In the genomic region with DNA sequence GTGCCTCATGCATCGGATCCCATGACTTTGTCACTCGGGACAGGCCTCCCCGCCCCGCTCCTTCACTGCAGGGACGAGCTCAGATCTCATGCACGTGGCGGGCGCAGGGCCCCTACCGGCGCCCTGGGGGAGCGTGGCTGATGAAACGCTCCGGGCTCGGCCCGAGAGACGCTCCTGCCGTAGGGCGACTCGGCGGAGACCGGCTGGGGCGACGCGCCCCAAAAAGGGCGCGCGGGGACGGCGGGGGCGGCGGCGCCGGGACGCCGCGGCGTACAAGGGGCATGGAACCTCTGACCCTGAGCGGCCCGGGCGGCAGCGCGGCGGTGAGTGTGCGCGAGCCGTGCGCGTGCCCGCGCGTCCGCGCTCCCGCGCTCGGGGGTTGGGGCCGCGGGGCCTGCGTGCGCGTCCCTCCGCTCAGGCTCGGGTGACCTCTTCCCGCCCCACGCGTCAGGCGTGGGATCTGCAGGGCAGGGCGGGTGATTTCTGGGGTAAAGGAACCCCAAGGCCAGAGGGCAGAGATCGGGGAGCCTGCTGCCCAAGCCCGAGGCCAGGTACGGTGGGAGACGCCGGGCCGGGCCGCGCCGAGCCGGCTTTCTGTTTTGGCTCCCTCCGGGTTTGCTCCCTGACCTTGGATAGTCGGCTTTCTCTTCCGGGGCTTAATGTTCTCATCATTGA, we compare ENCODE assay signal across 8 mouse cellular contexts. TPM values are rescaled to one million over a fixed set of nuclear protein-coding genes. Genes with fewer than 3 reads are reported as not detected.
DNase-seq lines count a peak whose midpoint lies in the region; ATAC-seq and TF ChIP-seq lines count a peak whose summit lies in the region.

A gene (plus strand): TSS at position 375 of the 675 bp plus-strand sequence.

- H3K9me3 ChIP-seq in embryonic facial prominence, embryonic 15.5 days (replicated peaks): no peaks in the 10 kb centered on the region
- no peaks in the 10 kb centered on the region for H3K9me3 ChIP-seq in liver, embryonic 12.5 days (replicated peaks)

- peak within 1 kb of the TSS; percentile 44 for H3ac ChIP-seq in myocyte (ENCODE audit: control insufficient read depth, insufficient read length)

- peaks cover 19% of the 10 kb centered on the region for H3K4me1 ChIP-seq in bone marrow, adult 2 months (ENCODE audit: control insufficient read depth, insufficient read depth, low read length)
- H3K4me1 ChIP-seq in embryonic facial prominence, embryonic 15.5 days: peaks cover 36% of the 10 kb centered on the region
- peaks cover 63% of the 10 kb centered on the region for H3K4me1 ChIP-seq in liver, embryonic 12.5 days

- under 1% methylated on average over 76 of the region's 81 CpGs for WGBS in bone marrow, adult 2 months
- WGBS in embryonic facial prominence, embryonic 15.5 days: under 1% methylated on average over 81 of the region's 81 CpGs
- under 1% methylated on average over 79 of the region's 81 CpGs for WGBS in liver, embryonic 12.5 days (ENCODE audit: insufficient replicate concordance)

- peak within 1 kb of the TSS; percentile 79 for H3K4me2 ChIP-seq in embryonic facial prominence, embryonic 15.5 days (replicated peaks)
- H3K4me2 ChIP-seq in liver, embryonic 12.5 days: peak within 1 kb of the TSS; percentile 83
- H3K4me2 ChIP-seq in myocyte (ENCODE audit: low read depth): peak within 1 kb of the TSS; percentile 98

- peak within 1 kb of the TSS; percentile 79 for H3K4me3 ChIP-seq in bone marrow, adult 2 months (replicated peaks; ENCODE audit: control insufficient read depth, low read depth, low read length)
- peak within 1 kb of the TSS; percentile 68 for H3K4me3 ChIP-seq in embryonic facial prominence, embryonic 15.5 days (replicated peaks)
- peak within 1 kb of the TSS; percentile 73 for H3K4me3 ChIP-seq in liver, embryonic 12.5 days
- peak within 1 kb of the TSS; percentile 42 for H3K4me3 ChIP-seq in myocyte

- H3K9ac ChIP-seq in embryonic facial prominence, embryonic 15.5 days: peak within 1 kb of the TSS; percentile 69
- H3K9ac ChIP-seq in liver, embryonic 12.5 days: peak within 1 kb of the TSS; percentile 77

- DNase-seq in CD4-positive helper T cell, adult 2 months (ENCODE audit: low read depth, low spot score): peak; percentile 87
- peak; percentile 86 for DNase-seq in heart, adult 9 months (ENCODE audit: low spot score in 2 of 2)
- peak; percentile 78 for DNase-seq in kidney, adult 9 months
- DNase-seq in spleen, postnatal 4 days (ENCODE audit: low spot score in 2 of 2): peak; percentile 72 to 88

- no peaks in the 10 kb centered on the region for H3K36me3 ChIP-seq in embryonic facial prominence, embryonic 15.5 days
- H3K36me3 ChIP-seq in liver, embryonic 12.5 days: peaks cover 15% of the 10 kb centered on the region
- peaks cover 28% of the 10 kb centered on the region for H3K36me3 ChIP-seq in myocyte (ENCODE audit: control insufficient read depth, insufficient read depth)

- peak; percentile 75 for ATAC-seq in embryonic facial prominence, embryonic 15.5 days (ENCODE audit: insufficient number of reproducible peaks, low FRiP score, low TSS enrichment, low read depth)
- peak; percentile 83 for ATAC-seq in liver, embryonic 12.5 days

- no peak for TF ChIP-seq CTCF in bone marrow, adult 2 months (IDR thresholded peaks at IDR 0.05; ENCODE audit: control insufficient read depth, insufficient read depth, low read length)

- H3K27ac ChIP-seq in bone marrow, adult 2 months (ENCODE audit: control insufficient read depth, insufficient read depth, low read depth, low read length, poor library complexity): peak within 1 kb of the TSS; percentile 86
- H3K27ac ChIP-seq in embryonic facial prominence, embryonic 15.5 days (replicated peaks): peak within 1 kb of the TSS; percentile 80
- peak within 1 kb of the TSS; percentile 73 for H3K27ac ChIP-seq in liver, embryonic 12.5 days

- no peaks in the 10 kb centered on the region for H3K27me3 ChIP-seq in embryonic facial prominence, embryonic 15.5 days
- H3K27me3 ChIP-seq in liver, embryonic 12.5 days (replicated peaks): no peaks in the 10 kb centered on the region
- H3K27me3 ChIP-seq in myocyte (ENCODE audit: control insufficient read depth, insufficient read depth, insufficient read length): no peaks in the 10 kb centered on the region

- H3K79me2 ChIP-seq in myocyte (ENCODE audit: control insufficient read depth, insufficient read depth): peaks cover 22% of the 10 kb centered on the region

- peak; percentile 56; the same call in 1 of the 2 replicates for TF ChIP-seq POLR2A in bone marrow, adult 2 months (IDR thresholded peaks at IDR 0.05; ENCODE audit: borderline replicate concordance, control insufficient read depth, low read depth, low read length)
- TF ChIP-seq POLR2A in myocyte (IDR thresholded peaks at IDR 0.05; ENCODE audit: insufficient read length, low read depth): peak; percentile 87

TF ChIP-seq in myocyte, 11 proteins besides CTCF, POLR2A, EP300 and RAD21:
- TF ChIP-seq E2F4 (IDR thresholded peaks at IDR 0.05; ENCODE audit: insufficient read depth): no peak
- peak; percentile 51 for TF ChIP-seq MAX (IDR thresholded peaks at IDR 0.05; ENCODE audit: low read depth)
- no peak for TF ChIP-seq REST (IDR thresholded peaks at IDR 0.05; ENCODE audit: insufficient read depth, insufficient read length)
- peak; percentile 72 for TF ChIP-seq POLR2AphosphoS2 (IDR thresholded peaks at IDR 0.05; ENCODE audit: insufficient read length, low read depth)
TF ChIP-seq in myocyte: peak in this region for 2.

RNA-seq across cellular contexts. Expression of the gene that starts here (rescaled TPM):
- 5.6 and 8.5 TPM in 2 replicates for polyA plus RNA-seq in bone marrow, adult 2 months (2011; ENCODE audit: insufficient read depth, insufficient read length, low replicate concordance, missing spikeins)
- 8.2 and 9.6 TPM in 2 replicates for polyA plus RNA-seq in embryonic facial prominence, embryonic 15.5 days (2015; fragmentation: Nextera tagmentation; extraction: Ambion mirVana)
- polyA plus RNA-seq in liver, embryonic 12.5 days (2016; fragmentation: Nextera tagmentation; extraction: Ambion mirVana): 7.5 and 7.8 TPM in 2 replicates
- polyA plus RNA-seq in myocyte (2012; fragmentation: generic; extraction: Trizol): 19.5 TPM

Comparison
In these comparisons a context has a peak if more than half of its experiments do, and no peak if none do; other contexts are left out.
1. Peak in every context shown above with its lines: DNase-seq, ATAC-seq, H3K4me3 ChIP-seq and H3K27ac ChIP-seq.